Mouse (Mus musculus): Measurements from ENCODE around the gene Efcc1.

Gene Efcc1

DNA sequence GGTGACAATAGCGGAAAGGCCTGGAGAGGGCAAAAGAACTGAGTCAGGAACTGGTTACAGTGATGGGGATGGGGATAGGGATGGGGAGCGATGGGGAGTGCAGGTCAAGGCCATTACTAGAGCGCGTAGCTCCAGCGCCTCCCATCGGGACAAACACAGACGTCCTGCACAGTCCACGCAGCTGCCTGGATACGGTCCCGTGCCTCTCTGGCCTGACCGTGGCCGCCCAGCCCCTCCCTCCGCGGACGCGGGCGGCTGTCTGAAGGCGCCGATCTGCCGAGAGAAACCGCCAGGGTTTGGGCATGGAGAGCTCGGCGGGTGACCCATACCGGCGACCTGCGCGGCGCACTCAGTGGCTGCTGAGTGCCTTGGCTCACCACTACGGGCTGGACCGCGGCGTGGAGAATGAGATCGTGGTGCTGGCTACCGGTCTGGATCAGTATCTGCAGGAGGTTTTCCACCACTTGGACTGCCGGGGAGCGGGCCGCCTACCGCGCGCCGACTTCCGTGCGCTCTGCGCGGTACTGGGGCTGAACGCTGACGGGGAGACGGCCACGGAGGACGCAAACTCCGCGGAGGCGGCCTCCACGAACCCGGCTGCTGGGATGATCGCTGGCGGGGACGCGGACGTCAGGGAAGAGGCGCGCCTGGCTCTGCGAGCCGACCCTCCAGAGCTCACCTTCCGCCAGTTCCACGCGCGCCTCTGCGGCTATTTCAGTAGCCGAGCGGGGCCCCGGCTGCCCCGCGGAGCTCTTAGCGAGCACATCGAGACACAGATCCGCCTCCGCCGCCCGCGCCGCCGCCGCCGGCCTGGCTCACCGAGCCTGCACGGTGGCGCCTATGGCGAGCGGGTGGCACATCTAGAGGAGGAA is at the start of gene Efcc1:
Efcc1 (plus strand) TSS at position 279 of the 872 bp plus-strand sequence.
- peak; percentile 32 to 62 for DNase-seq (ENCODE audit: low spot score in 2 of 2)

GRCm38 (mm10) chr6:87695947-87696346 is 34.7 kb upstream of the Efcc1 start:
- no peak for DNase-seq (ENCODE audit: low spot score in 2 of 2)

GRCm38 (mm10) chr6:87696544-87696943 is 34.1 kb upstream of the Efcc1 start:
- DNase-seq (ENCODE audit: low spot score in 2 of 2) = no peak

GRCm38 (mm10) chr6:87706246-87706645 is 24.4 kb upstream of the Efcc1 start:
- DNase-seq (ENCODE audit: low spot score in 2 of 2) = no peak

DNA sequence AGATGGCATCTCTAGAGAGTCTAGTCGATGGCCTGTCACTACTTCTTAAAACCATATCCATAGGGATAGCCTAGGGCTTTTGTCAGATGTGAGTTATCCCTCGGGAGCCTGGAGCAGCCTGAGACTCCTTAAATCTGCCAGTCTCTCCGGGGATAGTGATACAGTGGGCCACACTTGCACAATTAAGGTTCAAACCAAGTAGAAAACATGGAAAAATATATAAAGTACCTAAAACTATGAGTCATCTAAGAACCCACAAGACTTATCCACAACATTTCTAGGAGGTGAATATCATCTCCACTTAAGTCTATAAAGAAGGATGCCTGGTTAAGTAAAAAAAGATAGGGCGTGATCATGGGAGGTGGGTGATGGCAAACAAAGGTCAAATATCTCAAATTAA is 18.4 kb upstream of the Efcc1 start:
- no peak for DNase-seq (ENCODE audit: low spot score in 2 of 2)

GRCm38 (mm10) chr6:87714091-87714490 is 16.6 kb upstream of the Efcc1 start:
- DNase-seq (ENCODE audit: low spot score in 2 of 2) = no peak

GRCm38 (mm10) chr6:87722631-87723030 is 8.0 kb upstream of the Efcc1 start:
- no peak for DNase-seq (ENCODE audit: low spot score in 2 of 2)

DNA sequence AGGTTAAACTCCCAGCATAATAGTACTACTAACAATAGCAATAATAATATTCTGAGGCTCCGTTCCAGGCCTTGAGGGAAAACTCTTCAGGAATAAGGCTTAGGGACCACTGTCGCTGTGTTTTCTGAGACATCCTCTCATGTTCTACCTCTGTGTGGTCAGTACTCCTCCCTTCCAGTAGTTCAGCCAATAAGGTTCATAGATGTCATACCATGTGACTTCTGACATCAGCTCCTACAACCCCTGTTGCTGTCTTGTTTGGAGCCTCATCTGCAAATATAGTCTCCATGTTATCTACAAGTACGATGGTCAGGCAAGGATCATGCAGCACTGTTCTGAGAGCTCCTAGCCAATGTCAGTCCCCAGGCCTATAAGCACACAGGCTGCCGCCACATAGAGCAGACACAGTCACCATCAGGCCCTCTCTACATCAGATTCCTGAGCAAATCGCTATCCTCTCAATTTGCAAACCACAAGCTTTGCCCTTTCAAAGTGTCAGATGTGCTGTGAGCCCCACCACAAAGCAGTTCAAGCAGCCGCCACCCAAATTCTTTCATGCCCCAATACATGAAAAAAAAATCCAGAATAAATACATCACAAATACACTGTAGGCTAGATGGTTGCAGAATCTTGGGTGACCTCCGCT is 5.3 kb upstream of the Efcc1 start:
- no peak for DNase-seq (ENCODE audit: low spot score in 2 of 2)

GRCm38 (mm10) chr6:87728102-87728501 is 2.6 kb upstream of the Efcc1 start:
- no peak for DNase-seq (ENCODE audit: low spot score in 2 of 2)

- DNase-seq (ENCODE audit: low spot score in 2 of 2) = no peak
Measured at GRCm38 (mm10) chr6:87730141-87730540, 528 bp upstream of the Efcc1 start.

- DNase-seq (ENCODE audit: low spot score in 2 of 2) = no peak
Measured at GRCm38 (mm10) chr6:87731463-87732095, 910 bp downstream of the Efcc1 start.

DNA sequence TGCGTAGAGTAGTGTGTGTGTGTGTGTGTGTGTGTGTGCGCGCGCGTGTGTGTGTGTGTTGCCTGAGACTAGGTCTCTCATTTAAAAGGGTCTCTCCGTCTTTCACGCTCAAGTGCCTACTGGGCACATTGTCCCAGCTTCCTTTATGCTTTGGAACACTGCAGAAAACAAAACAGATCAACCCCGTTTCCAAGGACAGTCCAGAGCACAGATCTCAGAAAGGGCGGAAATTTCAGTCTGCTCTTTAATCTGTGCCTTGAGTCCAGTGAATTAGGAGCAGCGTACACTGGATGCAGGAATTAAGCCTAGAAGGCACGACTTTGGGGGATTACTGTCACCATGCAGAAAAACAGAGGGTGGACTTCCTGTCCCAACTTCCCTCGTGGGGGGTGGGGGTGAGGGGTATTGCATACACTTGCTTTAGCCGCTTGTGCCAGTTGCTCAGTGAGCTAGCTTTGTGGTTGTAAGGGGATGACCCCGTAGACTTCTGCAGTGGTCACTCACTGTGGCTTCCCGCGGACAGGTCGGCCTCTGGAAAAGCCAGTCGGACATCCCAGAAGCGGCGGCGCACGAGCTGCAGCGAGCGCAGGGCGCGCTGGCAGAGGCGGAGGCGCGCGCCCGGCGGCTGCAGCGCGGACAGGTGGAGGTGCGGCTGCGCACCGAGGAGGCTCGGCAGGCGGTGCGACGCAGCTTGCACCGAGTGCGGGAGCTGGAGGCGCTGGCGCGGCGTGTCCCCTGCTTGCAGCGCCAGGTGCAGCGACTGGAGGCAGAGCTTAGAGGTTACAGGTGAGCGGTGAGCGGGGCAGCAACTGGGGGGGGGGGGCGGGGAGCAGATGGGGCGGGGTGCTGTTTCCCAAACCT is 1.7 kb downstream of the Efcc1 start:
- DNase-seq (ENCODE audit: low spot score in 2 of 2) = peak in 1 of 2 experiments; percentile 18

GRCm38 (mm10) chr6:87733131-87733930 is 2.7 kb downstream of the Efcc1 start:
- DNase-seq (ENCODE audit: low spot score in 2 of 2) = peak in 1 of 2 experiments; percentile 20

GRCm38 (mm10) chr6:87734136-87734535 is 3.5 kb downstream of the Efcc1 start:
- DNase-seq (ENCODE audit: low spot score in 2 of 2) = no peak

- no peak for DNase-seq (ENCODE audit: low spot score in 2 of 2)
Measured at GRCm38 (mm10) chr6:87736923-87737322, 6.3 kb downstream of the Efcc1 start.

GRCm38 (mm10) chr6:87737921-87738626 is 7.4 kb downstream of the Efcc1 start:
- DNase-seq (ENCODE audit: low spot score in 2 of 2) = no peak

DNA sequence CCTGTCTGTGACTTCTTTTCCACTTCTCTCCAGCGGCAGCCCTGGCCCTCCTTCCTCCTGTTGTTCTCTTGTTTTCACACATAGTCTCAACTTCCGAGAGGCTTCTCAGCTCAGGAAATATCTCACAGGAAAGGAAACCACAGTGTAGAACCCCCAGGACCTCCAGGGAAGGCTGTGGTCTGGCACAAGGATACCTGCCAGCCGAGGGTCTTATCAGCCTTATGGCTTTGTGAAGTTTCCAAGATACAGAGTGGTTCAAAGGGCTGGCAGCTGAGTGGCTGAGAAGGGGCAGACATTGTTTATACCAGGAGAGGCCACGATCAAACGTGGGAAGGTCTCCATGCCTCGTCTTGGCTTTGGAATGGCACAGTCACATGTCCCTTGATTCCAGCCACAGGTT is 9.2 kb downstream of the Efcc1 start:
- no peak for DNase-seq (ENCODE audit: low spot score in 2 of 2)

- no peak for DNase-seq (ENCODE audit: low spot score in 2 of 2)
Measured at GRCm38 (mm10) chr6:87740496-87740895, 9.8 kb downstream of the Efcc1 start.

DNA sequence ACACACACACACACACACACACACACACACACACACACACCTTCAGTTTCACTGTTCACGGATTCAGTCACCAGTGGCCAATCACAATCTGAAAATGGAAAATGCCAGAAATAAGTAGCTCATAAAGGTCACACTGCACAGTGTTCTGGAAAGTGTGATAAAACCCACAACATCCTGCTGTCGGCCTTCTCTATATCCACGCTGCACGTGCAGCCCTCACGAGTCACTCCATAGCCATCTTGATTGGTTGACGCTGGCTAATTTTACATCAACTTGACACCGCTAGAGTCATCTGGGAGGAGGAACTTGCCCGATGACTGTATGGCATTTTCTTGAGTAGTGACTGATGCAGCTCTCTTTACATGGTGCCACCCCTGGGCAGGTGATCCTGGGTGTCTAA is 11.3 kb downstream of the Efcc1 start:
- no peak for DNase-seq (ENCODE audit: low spot score in 2 of 2)

DNA sequence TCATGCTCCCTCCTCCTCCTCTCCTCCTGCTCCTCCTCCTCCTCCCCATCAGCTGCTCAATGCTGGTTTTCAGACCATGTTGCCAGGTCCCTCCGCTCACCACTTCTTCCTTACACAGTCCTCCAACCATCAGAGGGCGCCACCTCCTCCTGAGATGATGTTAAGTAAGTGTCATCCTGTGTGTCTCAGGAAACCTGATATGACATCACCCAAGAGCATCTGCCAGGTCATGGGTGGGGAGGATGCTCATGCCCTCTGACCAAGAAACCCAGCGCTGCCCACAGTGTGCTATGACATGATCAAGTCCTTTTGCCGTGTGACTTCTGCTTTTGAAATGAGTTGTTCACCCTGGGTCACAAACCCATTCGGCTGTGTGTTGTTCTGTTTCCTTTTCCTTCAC is 12.1 kb downstream of the Efcc1 start:
- DNase-seq (ENCODE audit: low spot score in 2 of 2) = no peak
